Comparison of ENCODE assay signal across 26 mouse cellular contexts in genomic region chr1:175708013-175708412, GRCm38 (mm10). TPM values are rescaled to one million over a fixed set of nuclear protein-coding genes. Genes with fewer than 3 reads are reported as not detected.
A peak's percentile ranks its signal among the peaks of the same experiment; 100 is the strongest.
DNase-seq lines count a peak whose midpoint lies in the region; ATAC-seq and TF ChIP-seq lines count a peak whose summit lies in the region.
"Had no signal": no experiment of that assay in that cellular context is flagged by ENCODE, and none has a peak within 500 bp of the region (broad histone marks: within the 10 kb centered on the region; RNA-seq: fewer than 3 reads in every experiment).

No protein-coding gene starts in this region.

- no peaks in the 10 kb centered on the region for H3K9me3 ChIP-seq in lung, embryonic 16.5 days (ENCODE audit: control insufficient read depth, low read length)
- H3K9me3 ChIP-seq: embryonic facial prominence, embryonic 15.5 days; forebrain, embryonic 10.5 days; heart, embryonic 12.5 days; hindbrain, embryonic 13.5 days had no signal

- H3K4me1 ChIP-seq in lung, embryonic 16.5 days (replicated peaks; ENCODE audit: control insufficient read depth, insufficient read depth, low read length), result no peaks in the 10 kb centered on the region
- H3K4me1 ChIP-seq in lung, adult 2 months (ENCODE audit: control insufficient read depth, insufficient read depth, low read length), result no peaks in the 10 kb centered on the region
- H3K4me1 ChIP-seq: embryonic facial prominence, embryonic 15.5 days; forebrain, embryonic 10.5 days; heart, embryonic 12.5 days; hindbrain, embryonic 13.5 days had no signal

- H3K4me2 ChIP-seq in lung, embryonic 16.5 days (ENCODE audit: low read depth, low read length), result no peak overlapping the region
- H3K4me2 ChIP-seq: embryonic facial prominence, embryonic 15.5 days; heart, embryonic 12.5 days; hindbrain, embryonic 13.5 days had no signal

- no peak for TF ChIP-seq POLR2A in lung, adult 2 months (IDR thresholded peaks at IDR 0.05; ENCODE audit: borderline replicate concordance, extremely low read depth, low read depth, low read length)

- no peaks in the 10 kb centered on the region for H3K27me3 ChIP-seq in lung, embryonic 16.5 days (ENCODE audit: control insufficient read depth, insufficient read depth, low read depth, low read length)
- H3K27me3 ChIP-seq: CH12.LX; embryonic facial prominence, embryonic 15.5 days; heart, embryonic 12.5 days; hindbrain, embryonic 13.5 days had no signal

- intact Hi-C loops in heart, postnatal 36 days (cut with DNase I), result no loop called here

- H3K36me3 ChIP-seq in lung, embryonic 16.5 days (ENCODE audit: control insufficient read depth, insufficient read depth, low read length), result no peaks in the 10 kb centered on the region
- H3K36me3 ChIP-seq: embryonic facial prominence, embryonic 15.5 days; forebrain, embryonic 10.5 days; heart, embryonic 12.5 days; hindbrain, embryonic 13.5 days had no signal

- H3K4me3 ChIP-seq in lung, embryonic 16.5 days (ENCODE audit: low read length), result no peak overlapping the region
- H3K4me3 ChIP-seq in lung, adult 2 months (replicated peaks; ENCODE audit: extremely low read depth, low read depth, low read length), result no peak overlapping the region
- H3K4me3 ChIP-seq: embryonic facial prominence, embryonic 15.5 days; erythroblast, embryonic 14.5 days; forebrain, embryonic 10.5 days; gastrocnemius, adult 2 months; heart, adult 2 months; heart, embryonic 12.5 days; hindbrain, embryonic 13.5 days had no signal

- TF ChIP-seq CTCF in lung, adult 2 months (IDR thresholded peaks at IDR 0.05; ENCODE audit: insufficient read depth, low read length), result no peak

- 0 out of 2 replicates have a peak, but pooled peaks have one; percentile 36 for ATAC-seq in lung, embryonic 16.5 days (ENCODE audit: low read depth)
- ATAC-seq in granulocyte monocyte progenitor cell, adult 5-6 weeks (replicated peaks; ENCODE audit: poor library complexity, severe bottlenecking), result peak; percentile 82
- ATAC-seq: forebrain, embryonic 14.5 days; hindbrain, postnatal 0 days had no signal

- no peak overlapping the region for H3K9ac ChIP-seq in lung, embryonic 16.5 days (ENCODE audit: low read length)
- H3K9ac ChIP-seq: embryonic facial prominence, embryonic 15.5 days; heart, embryonic 12.5 days; hindbrain, embryonic 13.5 days had no signal

- no peak overlapping the region for H3K27ac ChIP-seq in lung, embryonic 16.5 days (ENCODE audit: low read length)
- H3K27ac ChIP-seq: embryonic facial prominence, embryonic 15.5 days; forebrain, embryonic 10.5 days; gastrocnemius, adult 2 months; heart, adult 2 months; hindbrain, embryonic 13.5 days; hindbrain, postnatal 0 days had no signal

- DNase-seq in heart, postnatal 4 days, result peak; percentile 15
- DNase-seq in heart, postnatal 36 days, result no peak
- DNase-seq in lung, adult 2 months, result no peak
- no peak for DNase-seq in layer of hippocampus, postnatal 36 days
- DNase-seq: adrenal gland, adult 2 months; adrenal gland, postnatal 25 days; cerebellum, adult 8-10 months; cerebellum, postnatal 14 days; embryo, embryonic 11 days; gastrocnemius, adult 2 months; gastrocnemius, postnatal 25 days; heart, adult 2 months had no signal

RNA-seq across cellular contexts. Expression of gene Wdr64, which starts 9.6 kb away (rescaled TPM):
- total RNA-seq in heart, postnatal 4 days (2021), result not detected
- not detected for total RNA-seq in heart, postnatal 36 days (2021)
- not detected in 2 replicates for polyA plus RNA-seq in lung, embryonic 16.5 days (2015; fragmentation: Nextera tagmentation; extraction: Ambion mirVana)
- polyA plus RNA-seq in lung, adult 2 months (2012; rRNA removed), result not detected in 2 replicates
- total RNA-seq in granulocyte monocyte progenitor cell, adult 5-6 weeks (2014; fragmentation: Nextera tagmentation), result not detected in 2 replicates
- not detected in 2 replicates for total RNA-seq in granulocyte monocyte progenitor cell, adult 5-6 weeks (2017)
- not detected for total RNA-seq in layer of hippocampus, postnatal 36 days (2021)
- total RNA-seq: adrenal gland, adult 2 months; adrenal gland, postnatal 25 days; CH12.LX; common myeloid progenitor, adult 5-6 weeks; gastrocnemius, adult 2 months; gastrocnemius, postnatal 25 days; heart, adult 2 months; hematopoietic stem cell, adult 5-6 weeks; hindbrain, postnatal 0 days had no signal
- polyA plus RNA-seq: adrenal gland, adult 2 months; embryonic facial prominence, embryonic 11.5 days; embryonic facial prominence, embryonic 15.5 days; erythroblast, embryonic 14.5 days; forebrain, embryonic 10.5 days; forebrain, embryonic 14.5 days; heart, adult 2 months; heart, embryonic 12.5 days; heart, embryonic 16.5 days; hindbrain, embryonic 13.5 days; hindbrain, postnatal 0 days had no signal

RNA-seq across cellular contexts. Expression of gene Chml, which starts 15.3 kb away (rescaled TPM):
- 10 to 100 TPM; 19.3 to 19.4 TPM for total RNA-seq in heart, postnatal 4 days (2021)
- 10 to 100 TPM; 10.1 to 10.6 TPM for total RNA-seq in heart, postnatal 36 days (2021)
- 2.6 TPM in 2 replicates for polyA plus RNA-seq in lung, embryonic 16.5 days (2015; fragmentation: Nextera tagmentation; extraction: Ambion mirVana)
- polyA plus RNA-seq in lung, adult 2 months (2012; rRNA removed), result 8.0 and 16.3 TPM in 2 replicates
- 8.9 and 13.5 TPM in 2 replicates for total RNA-seq in granulocyte monocyte progenitor cell, adult 5-6 weeks (2014; fragmentation: Nextera tagmentation)
- 13.8 and 14.5 TPM in 2 replicates for total RNA-seq in granulocyte monocyte progenitor cell, adult 5-6 weeks (2017)
- total RNA-seq in layer of hippocampus, postnatal 36 days (2021), result 1 to 10 TPM; 3.0 to 5.1 TPM

RNA-seq across cellular contexts. Expression of gene Opn3, which starts 15.4 kb away (rescaled TPM):
- total RNA-seq in heart, postnatal 4 days (2021), result 10 to 100 TPM in 1 of 2 experiments, 1 to 10 TPM in 1; 9.5 to 11.3 TPM
- total RNA-seq in heart, postnatal 36 days (2021), result 1 to 10 TPM; 7.2 to 9.9 TPM
- polyA plus RNA-seq in lung, embryonic 16.5 days (2015; fragmentation: Nextera tagmentation; extraction: Ambion mirVana), result 4.5 and 5.4 TPM in 2 replicates
- 1.7 and 3.6 TPM in 2 replicates for polyA plus RNA-seq in lung, adult 2 months (2012; rRNA removed)
- 0.13 and 1.3 TPM in 2 replicates for total RNA-seq in granulocyte monocyte progenitor cell, adult 5-6 weeks (2014; fragmentation: Nextera tagmentation)
- 0.39 and 0.82 TPM in 2 replicates for total RNA-seq in granulocyte monocyte progenitor cell, adult 5-6 weeks (2017)
- total RNA-seq in layer of hippocampus, postnatal 36 days (2021), result 1 to 10 TPM; 1.0 to 1.2 TPM
- total RNA-seq: common myeloid progenitor, adult 5-6 weeks had no signal
- polyA plus RNA-seq: erythroblast, embryonic 14.5 days had no signal
